Mouse (Mus musculus) MEL (cell line): ENCODE data around the gene Stk10. TPM values are rescaled to one million over a fixed set of nuclear protein-coding genes. Genes with fewer than 3 reads are reported as not detected.
A peak's percentile ranks its signal among the peaks of the same experiment; 100 is the strongest.

Experiments
- DNase-seq: peaks from one replicate; pipeline ENCODE4 v3.0.0; 2011; ENCODE audit warnings: low read depth, low spot score
- H3K27ac ChIP-seq: 2 replicates; pipeline ENCODE4 v1.5.1; 2012; ENCODE audit warnings: low read depth, mild to moderate bottlenecking, control low read depth, low read length, moderate library complexity; ENCODE audit not compliant: control insufficient read depth
- H3K27me3 ChIP-seq, 2 experiments: fragments of 150-350 bp in 1 of 2; sonication (generic) in 1 of 2; 2 replicates each; pipeline ENCODE4 v1.6.1; 2012; ENCODE audit warnings: low read length in 2 of 2, mild to moderate bottlenecking in 2 of 2, improper control_type of control experiment in 1 of 2, moderate library complexity in 1 of 2; ENCODE audit not compliant: insufficient read depth in 2 of 2, control insufficient read depth in 1 of 2
- H3K36me3 ChIP-seq, 2 experiments: 2 replicates each; pipeline ENCODE4 v1.6.1; 2012 to 2014; ENCODE audit warnings: low read length in 2 of 2, improper control_type of control experiment in 1 of 2, inconsistent platforms in 1 of 2, mild to moderate bottlenecking in 1 of 2; ENCODE audit not compliant: insufficient read depth in 2 of 2, control insufficient read depth in 1 of 2
- H3K4me1 ChIP-seq, 2 experiments: fragments of 150-350 bp in 1 of 2; sonication (generic) in 1 of 2; 2 replicates each; pipeline ENCODE4 v1.6.1; 2012; ENCODE audit warnings: low read length in 2 of 2, improper control_type of control experiment in 1 of 2, mild to moderate bottlenecking in 1 of 2; ENCODE audit not compliant: insufficient read depth in 2 of 2, control insufficient read depth in 1 of 2
- H3K4me3 ChIP-seq, 2 experiments: fragments of 150-350 bp in 1 of 2; sonication (generic) in 1 of 2; 2 replicates each; pipeline ENCODE4 v1.5.1; 2012; ENCODE audit warnings: low read depth in 2 of 2, low read length in 2 of 2, mild to moderate bottlenecking in 2 of 2, moderate library complexity in 2 of 2, control low read depth in 1 of 2, improper control_type of control experiment in 1 of 2; ENCODE audit not compliant: control insufficient read depth in 1 of 2, insufficient read depth in 1 of 2
- H3K79me2 ChIP-seq: 2 replicates; pipeline ENCODE4 v1.6.1; 2012; ENCODE audit warnings: mild to moderate bottlenecking, low read length, moderate library complexity; ENCODE audit not compliant: control insufficient read depth, poor library complexity, insufficient read depth
- H3K9ac ChIP-seq: 2 replicates; pipeline ENCODE4 v1.6.1; 2012; ENCODE audit warnings: low read depth, mild to moderate bottlenecking, control low read depth, low read length, moderate library complexity; ENCODE audit not compliant: control insufficient read depth, poor library complexity, severe bottlenecking
- H3K9me3 ChIP-seq: fragments of 150-350 bp; sonication (generic); replicated peaks from 2 replicates; pipeline ENCODE4 v1.6.1; 2012; ENCODE audit warnings: mild to moderate bottlenecking, low read length, improper control_type of control experiment, moderate library complexity; ENCODE audit not compliant: insufficient read depth
- BHLHE40 ChIP-seq: IDR thresholded peaks from 2 replicates; pipeline ENCODE4 v1.6.1; 2012; ENCODE audit warnings: low read depth, mild to moderate bottlenecking, inconsistent platforms, low read length, improper control_type of control experiment, borderline replicate concordance
- CTCF ChIP-seq, 3 experiments: IDR thresholded peaks in 2 of 3; conservative IDR thresholded peaks in 1 of 3; 2 replicates each; pipeline ENCODE4 v1.5.1; 2011 to 2012; ENCODE audit warnings: low read length in 3 of 3, low read depth in 2 of 3, mild to moderate bottlenecking in 2 of 3, improper control_type of control experiment in 1 of 3, inconsistent platforms in 1 of 3, mixed read lengths in 1 of 3, moderate library complexity in 1 of 3; ENCODE audit not compliant: control insufficient read depth in 1 of 3, insufficient read depth in 1 of 3, poor library complexity in 1 of 3, severe bottlenecking in 1 of 3
- E2F4 ChIP-seq: IDR thresholded peaks from 2 replicates; pipeline ENCODE4 v1.6.1; 2011; ENCODE audit warnings: low read depth, low read length, improper control_type of control experiment, borderline replicate concordance
- EP300 ChIP-seq, 2 experiments: IDR thresholded peaks; 2 replicates each; pipeline ENCODE4 v1.6.1; 2011; ENCODE audit warnings: improper control_type of control experiment in 2 of 2, low read length in 2 of 2, low read depth in 1 of 2, mild to moderate bottlenecking in 1 of 2
- ETS1 ChIP-seq: IDR thresholded peaks from 2 replicates; pipeline ENCODE4 v1.6.1; 2012; ENCODE audit warnings: low read depth, mild to moderate bottlenecking, inconsistent platforms, low read length, improper control_type of control experiment, moderate library complexity
- GABPA ChIP-seq: IDR thresholded peaks from 2 replicates; pipeline ENCODE4 v1.6.1; 2012; ENCODE audit warnings: low read depth, mild to moderate bottlenecking, inconsistent platforms, low read length, improper control_type of control experiment, moderate library complexity
- JUND ChIP-seq: IDR thresholded peaks from 2 replicates; pipeline ENCODE4 v1.6.1; 2011; ENCODE audit warnings: low read depth, mild to moderate bottlenecking, improper control_type of control experiment, low read length
- KAT2A ChIP-seq: conservative IDR thresholded peaks from 2 replicates; pipeline ENCODE4 v1.6.1; 2012; ENCODE audit warnings: low read depth, low read length, improper control_type of control experiment, inconsistent platforms
- MAFK ChIP-seq: IDR thresholded peaks from 2 replicates; pipeline ENCODE4 v1.6.1; 2011; ENCODE audit warnings: low read depth, mild to moderate bottlenecking, low read length, improper control_type of control experiment, borderline replicate concordance
- MAX ChIP-seq: IDR thresholded peaks from 2 replicates; pipeline ENCODE4 v1.6.1; 2011; ENCODE audit warnings: low read length, improper control_type of control experiment
- MAZ ChIP-seq: IDR thresholded peaks from 2 replicates; pipeline ENCODE4 v1.6.1; 2012; ENCODE audit warnings: low read depth, mild to moderate bottlenecking, inconsistent platforms, low read length, improper control_type of control experiment
- MXI1 ChIP-seq: IDR thresholded peaks from 2 replicates; pipeline ENCODE4 v1.6.1; 2011; ENCODE audit warnings: mild to moderate bottlenecking, low read depth, low read length, improper control_type of control experiment
- MYB ChIP-seq: IDR thresholded peaks from 2 replicates; pipeline ENCODE4 v1.6.1; 2011; ENCODE audit warnings: mild to moderate bottlenecking, low read depth, low read length, improper control_type of control experiment
- MYC ChIP-seq: IDR thresholded peaks from 2 replicates; pipeline ENCODE4 v1.6.1; 2011; ENCODE audit warnings: low read depth, mild to moderate bottlenecking, low read length, improper control_type of control experiment, moderate library complexity
- NELFE ChIP-seq: IDR thresholded peaks from 2 replicates; pipeline ENCODE4 v1.6.1; 2011; ENCODE audit warnings: low read depth, low read length, improper control_type of control experiment
- NRF1 ChIP-seq: IDR thresholded peaks from 2 replicates; pipeline ENCODE4 v1.6.1; 2014; ENCODE audit warnings: low read depth, mild to moderate bottlenecking, inconsistent platforms, low read length, improper control_type of control experiment, moderate library complexity; ENCODE audit not compliant: poor library complexity, insufficient read depth, severe bottlenecking
- POLR2A ChIP-seq, 2 experiments: IDR thresholded peaks; 2 replicates each; pipeline ENCODE4 v1.6.1; 2011 to 2012; ENCODE audit warnings: low read length in 2 of 2, mild to moderate bottlenecking in 2 of 2, control low read depth in 1 of 2, improper control_type of control experiment in 1 of 2, low read depth in 1 of 2, moderate library complexity in 1 of 2; ENCODE audit not compliant: control insufficient read depth in 1 of 2, insufficient read depth in 1 of 2, poor library complexity in 1 of 2
- POLR2AphosphoS2 ChIP-seq: IDR thresholded peaks from 2 replicates; pipeline ENCODE4 v1.6.1; 2011; ENCODE audit warnings: low read length, improper control_type of control experiment
- POLR2AphosphoS5 ChIP-seq: IDR thresholded peaks from 2 replicates; pipeline ENCODE4 v1.6.1; 2012; ENCODE audit warnings: low read depth, borderline replicate concordance, mild to moderate bottlenecking, inconsistent platforms, low read length, moderate library complexity, mixed read lengths
- RAD21 ChIP-seq: IDR thresholded peaks from 2 replicates; pipeline ENCODE4 v1.6.1; 2011; ENCODE audit warnings: mild to moderate bottlenecking, low read depth, low read length, improper control_type of control experiment
- RCOR1 ChIP-seq: IDR thresholded peaks from 2 replicates; pipeline ENCODE4 v1.6.1; 2012; ENCODE audit warnings: low read depth, mild to moderate bottlenecking, inconsistent platforms, low read length, improper control_type of control experiment
- SIN3A ChIP-seq: IDR thresholded peaks from 2 replicates; pipeline ENCODE4 v1.6.1; 2012; ENCODE audit warnings: low read length, improper control_type of control experiment, inconsistent platforms
- SMC3 ChIP-seq: IDR thresholded peaks from 2 replicates; pipeline ENCODE4 v1.6.1; 2011; ENCODE audit warnings: low read depth, low read length, improper control_type of control experiment
- TBP ChIP-seq: IDR thresholded peaks from 2 replicates; pipeline ENCODE4 v1.8.0; 2011; ENCODE audit warnings: low read depth, low read length, improper control_type of control experiment
- TCF12 ChIP-seq: IDR thresholded peaks from 2 replicates; pipeline ENCODE4 v1.6.1; 2014; ENCODE audit warnings: low read depth, mild to moderate bottlenecking, inconsistent platforms, low read length, improper control_type of control experiment, moderate library complexity
- UBTF ChIP-seq: IDR thresholded peaks from 2 replicates; pipeline ENCODE4 v1.6.1; 2012; ENCODE audit warnings: low read depth, mild to moderate bottlenecking, inconsistent platforms, low read length, improper control_type of control experiment, moderate library complexity, borderline replicate concordance; ENCODE audit not compliant: insufficient read depth
- USF1 ChIP-seq: IDR thresholded peaks from 2 replicates; pipeline ENCODE4 v1.6.1; 2014; ENCODE audit warnings: low read depth, mild to moderate bottlenecking, inconsistent platforms, low read length, improper control_type of control experiment, moderate library complexity
- ZC3H11A ChIP-seq: IDR thresholded peaks from 2 replicates; pipeline ENCODE4 v1.6.1; 2012; ENCODE audit warnings: low read depth, mild to moderate bottlenecking, inconsistent platforms, low read length, improper control_type of control experiment
- ZKSCAN1 ChIP-seq: IDR thresholded peaks from 2 replicates; pipeline ENCODE4 v1.6.1; 2012; ENCODE audit warnings: low read depth, mild to moderate bottlenecking, inconsistent platforms, low read length, improper control_type of control experiment, moderate library complexity
- ZMIZ1 ChIP-seq: IDR thresholded peaks from 2 replicates; pipeline ENCODE4 v1.6.1; 2012; ENCODE audit warnings: low read depth, mild to moderate bottlenecking, inconsistent platforms, low read length, improper control_type of control experiment, moderate library complexity
- ZNF384 ChIP-seq: IDR thresholded peaks from 2 replicates; pipeline ENCODE4 v1.6.1; 2012; ENCODE audit warnings: low read depth, mild to moderate bottlenecking, inconsistent platforms, low read length, improper control_type of control experiment
- polyA plus RNA-seq, 2 experiments: library from polyadenylated mRNA; stranded (reverse) in 1 of 2; unstranded in 1 of 2; fragments of >175 nt in 1 of 2; fragments of >200 nt in 1 of 2; gene quantifications; 2 replicates each; pipeline versions ENCODE4 v1.2.1 to v1.2.4; 2012; ENCODE audit warnings: low replicate concordance in 2 of 2, low read depth in 1 of 2; ENCODE audit not compliant: insufficient read length in 2 of 2, insufficient read depth in 1 of 2, missing spikeins in 1 of 2
- total RNA-seq: library from RNA; depleted of rRNA; stranded (reverse); fragments of 300-350 nt; gene quantifications from 2 replicates; pipeline ENCODE4 v1.2.3, GENCODE M21; 2012

Gene Stk10
- total and polyA plus RNA-seq, 3 experiments = 10.8 to 14.4 TPM; not detected in 1

DNA sequence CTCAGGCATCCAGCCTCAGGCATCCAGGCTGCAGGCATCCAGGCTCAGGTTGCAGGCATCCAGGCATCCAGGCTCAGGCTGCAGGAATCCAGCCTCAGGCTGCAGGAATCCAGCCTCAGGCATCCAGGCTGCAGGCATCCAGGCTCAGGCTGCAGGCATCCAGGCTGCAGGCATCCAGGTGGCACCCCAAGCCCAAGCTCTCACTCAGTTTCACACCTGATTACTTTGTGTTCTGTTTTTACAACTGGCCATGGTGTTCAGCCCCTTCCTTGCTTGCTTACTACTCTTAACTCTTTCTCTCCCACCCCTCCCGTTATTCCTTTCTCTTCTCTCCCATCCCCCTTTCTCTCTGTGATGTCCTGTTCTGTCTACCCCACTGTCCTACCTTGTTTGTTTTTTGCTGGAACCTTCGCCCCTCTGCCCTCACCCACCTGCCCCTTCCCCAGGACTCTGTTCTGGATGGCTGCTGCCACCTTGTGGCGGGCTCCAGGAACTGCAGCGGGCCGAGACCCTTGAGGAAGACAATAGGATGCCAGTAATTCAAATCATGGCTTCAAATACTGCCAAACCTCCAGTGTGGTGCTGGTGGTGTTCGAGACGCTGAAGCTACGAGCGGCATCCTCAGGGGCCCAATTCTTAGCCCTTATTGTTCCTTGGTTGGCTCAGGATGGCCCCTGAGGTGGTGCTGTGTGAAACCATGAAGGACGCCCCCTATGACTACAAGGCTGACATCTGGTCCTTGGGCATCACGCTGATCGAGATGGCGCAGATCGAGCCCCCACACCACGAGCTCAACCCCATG lies 55.2 kb downstream of the Stk10 start:
- Histone ChIP-seq H3K79me2 (no peaks in the 10 kb centered on the region), H3K4me1 (no peaks in the 10 kb centered on the region), H3K9ac (no peak overlapping the region), H3K9me3 (no peaks in the 10 kb centered on the region), H3K27me3 (no peaks in the 10 kb centered on the region), H3K36me3 (no peaks in the 10 kb centered on the region), H3K4me3 (no peak overlapping the region), H3K27ac (no peak overlapping the region)
- TF ChIP-seq NRF1 (no peak), E2F4 (no peak), USF1 (no peak), POLR2AphosphoS2 (no peak), RCOR1 (no peak), POLR2AphosphoS5 (no peak), KAT2A (no peak), ZC3H11A (peak; percentile 96), POLR2A (IDR thresholded peaks at IDR 0.05; ENCODE audit: control insufficient read depth in 1 of 2, insufficient read depth in 1 of 2, low read depth in 1 of 2, low read length in 2 of 2, poor library complexity in 1 of 2) (no peak), ZKSCAN1 (no peak), ZNF384 (no peak), TCF12 (no peak), NELFE (no peak), MYC (no peak), SMC3 (peak; percentile 99), MAFK (no peak), ETS1 (no peak), GABPA (no peak), EP300 (IDR thresholded peaks at IDR 0.05; ENCODE audit: low read depth in 1 of 2, low read length in 2 of 2) (no peak), TBP (no peak), BHLHE40 (no peak), RAD21 (peak; percentile 96), MAZ (peak; percentile 51; the same call in 1 of the 2 replicates), JUND (no peak), MAX (no peak), UBTF (no peak), CTCF (IDR thresholded peaks at IDR 0.05 in 2 of 3, conservative IDR thresholded peaks at IDR 0.05 in 1 of 3; ENCODE audit: control insufficient read depth in 1 of 3, insufficient read depth in 1 of 3, low read depth in 2 of 3, low read length in 3 of 3, poor library complexity in 1 of 3, severe bottlenecking in 1 of 3) (peak; percentile 98 to 99 (median 99)), MYB (no peak), MXI1 (no peak), ZMIZ1 (no peak), SIN3A (no peak)
- peak; percentile 68 for DNase-seq
